Mouse (Mus musculus) forebrain, embryonic 14.5 days (tissue): ENCODE measurements at regions not wholly inside any gene's neighbourhood (a gene's known extent, or its start where the extent isn't known, plus 50 kb on each side); places are given as distances from the start of the nearest gene placed in this dataset.
A peak's percentile ranks its signal among the peaks of the same experiment; 100 is the strongest.

Experiments
- ATAC-seq: fragments of 200-750 bp; cut with Nextera tagmentation; 2 replicates; pipeline ENCODE4 v1.8.0; 2017; ENCODE audit warnings: mild to moderate bottlenecking, moderate library complexity
- DNase-seq: peaks from one replicate; pipeline ENCODE4 v3.0.0-alpha.2; 2015; ENCODE audit warnings: low spot score
- H3K27ac ChIP-seq: fragments of 300-500 bp; sonication (generic); 2 replicates; pipeline ENCODE4 v1.5.1; 2014; ENCODE audit warnings: low read depth, mild to moderate bottlenecking, control low read depth, low read length, moderate library complexity
- H3K27me3 ChIP-seq: fragments of 300-500 bp; sonication (generic); replicated peaks from 2 replicates; pipeline ENCODE4 v1.6.1; 2014; ENCODE audit warnings: low read length, control low read depth, mixed read lengths; ENCODE audit not compliant: control insufficient read depth, insufficient read depth
- H3K36me3 ChIP-seq: fragments of 300-500 bp; sonication (generic); 2 replicates; pipeline ENCODE4 v1.6.1; 2014; ENCODE audit warnings: low read length, control low read depth; ENCODE audit not compliant: control insufficient read depth, insufficient read depth
- H3K4me1 ChIP-seq: fragments of 300-500 bp; sonication (generic); 2 replicates; pipeline ENCODE4 v1.6.1; 2014; ENCODE audit warnings: antibody characterized with exemption, low read length, control low read depth; ENCODE audit not compliant: control insufficient read depth, insufficient read depth
- H3K4me2 ChIP-seq: fragments of 300-500 bp; sonication (generic); 2 replicates; pipeline ENCODE4 v1.6.1; 2014; ENCODE audit warnings: mild to moderate bottlenecking, control low read depth, low read length
- H3K4me3 ChIP-seq: fragments of 300-500 bp; sonication (generic); 2 replicates; pipeline ENCODE4 v1.5.1; 2014; ENCODE audit warnings: low read depth, low read length, control low read depth
- H3K9ac ChIP-seq: fragments of 300-500 bp; sonication (generic); 2 replicates; pipeline ENCODE4 v1.6.1; 2014; ENCODE audit warnings: mild to moderate bottlenecking, low read length, control low read depth, moderate library complexity
- H3K9me3 ChIP-seq: fragments of 300-500 bp; sonication (generic); replicated peaks from 2 replicates; pipeline ENCODE4 v1.6.1; 2016; ENCODE audit warnings: low read length, control low read depth, mixed read lengths; ENCODE audit not compliant: control insufficient read depth
- WGBS: fragments of 180-500 bp; shearing (Covaris S2); extraction: QIAGEN DNeasy Blood & Tissue Kit; methylation state at CpG from one replicate; pipeline ENCODE4 v1.1.7; 2014; 5-methylcytosine and 5-hydroxymethylcytosine counted together

DNA sequence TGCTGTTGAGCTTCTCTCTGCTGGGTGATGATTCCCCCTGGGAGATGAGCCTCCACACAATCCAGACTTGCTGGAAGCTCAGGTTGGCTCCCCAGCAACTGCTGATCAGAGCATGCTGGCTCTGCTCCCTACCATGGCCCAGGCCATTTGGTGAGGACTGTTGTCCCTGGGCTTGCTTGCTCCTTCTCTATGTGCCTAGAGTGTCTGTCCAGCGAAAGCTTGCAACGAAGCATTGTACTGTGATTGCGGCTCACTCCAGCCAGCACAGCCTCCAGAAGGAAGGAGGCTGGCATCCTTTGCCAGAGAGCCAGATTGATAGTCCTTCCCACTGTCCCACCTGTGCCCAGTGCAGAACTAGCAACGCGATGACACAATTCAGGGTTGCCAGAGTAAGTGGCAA is 295.1 kb upstream of the Npvf start:
- no peak for ATAC-seq
- Histone ChIP-seq H3K9me3 (no peaks in the 10 kb centered on the region), H3K4me1 (peaks cover 8% of the 10 kb centered on the region), H3K4me2 (no peak overlapping the region), H3K36me3 (no peaks in the 10 kb centered on the region), H3K4me3 (no peak overlapping the region), H3K27ac (0 out of 2 replicates have a peak overlapping the region, but pooled peaks have one; percentile 24), H3K9ac (no peak overlapping the region), H3K27me3 (no peaks in the 10 kb centered on the region)
- 90% methylated on average over 5 of the region's 5 CpGs for WGBS
- no peak for DNase-seq

DNA sequence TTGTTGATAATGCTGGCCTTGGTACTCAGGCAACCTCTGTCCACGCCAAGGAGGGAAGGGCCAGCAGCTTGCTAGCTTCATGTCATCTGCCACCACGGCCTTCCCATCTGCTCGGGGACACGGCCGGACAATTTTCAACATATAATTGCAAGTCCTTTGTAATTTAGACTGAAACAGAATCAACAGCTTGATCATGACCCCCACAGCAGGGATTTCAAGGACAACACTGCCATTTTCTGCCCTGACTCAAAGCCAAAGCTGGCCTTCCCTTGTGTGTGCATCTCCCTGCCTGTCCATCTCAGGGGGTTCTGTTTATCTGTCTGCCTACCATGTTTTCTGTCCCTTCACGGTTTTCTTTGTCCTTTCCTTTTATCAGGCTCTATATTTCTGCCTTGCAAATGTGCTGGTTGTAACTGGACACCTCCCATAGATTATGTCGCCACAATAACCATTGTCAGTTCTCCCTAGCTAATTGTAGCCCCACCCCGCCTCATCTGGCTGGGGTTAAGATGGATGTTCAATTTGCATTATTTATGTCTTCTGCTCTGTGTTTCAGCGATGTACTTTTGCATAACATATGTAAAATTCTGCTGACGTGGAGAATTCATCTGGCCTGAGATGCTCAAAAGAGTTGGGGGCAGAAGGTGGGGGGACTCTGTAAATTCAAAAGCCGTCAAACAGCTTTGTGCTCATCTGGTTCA is 295.8 kb upstream of the Npvf start:
- peak; percentile 55 for ATAC-seq
- peaks cover 8% of the 10 kb centered on the region for H3K4me1 ChIP-seq

DNA sequence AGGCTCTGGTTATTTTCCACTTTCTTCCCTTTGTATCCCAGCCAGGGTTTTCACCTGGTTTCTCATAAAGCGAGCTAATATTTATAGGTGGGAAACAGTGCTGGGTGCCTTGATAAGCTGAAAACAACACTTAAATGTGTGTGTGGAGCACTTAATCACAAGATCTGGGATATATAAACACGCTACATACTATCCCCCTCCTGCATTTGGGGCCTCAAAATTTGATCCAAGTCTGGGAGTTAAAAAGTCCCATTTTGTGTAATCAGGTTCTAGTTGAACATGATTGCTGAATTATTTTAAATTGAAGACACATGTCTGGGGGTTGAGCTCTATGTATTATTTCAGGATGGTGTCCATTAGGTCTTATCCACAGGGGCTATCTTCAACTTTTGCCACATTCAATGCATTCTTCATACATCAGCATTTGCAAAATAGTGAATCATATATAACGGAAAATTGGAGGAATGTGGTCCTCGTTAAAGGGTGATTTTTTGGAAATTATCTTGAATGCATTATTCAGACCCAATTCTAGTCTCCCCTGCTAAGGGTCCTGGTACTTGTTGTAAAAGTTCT is 303.2 kb upstream of the Npvf start:
- no peak overlapping the region for H3K4me2 ChIP-seq
- H3K4me1 ChIP-seq, result no peaks in the 10 kb centered on the region; the same call in none of the 2 replicates
- no peak overlapping the region for H3K9ac ChIP-seq
- H3K9me3 ChIP-seq, result no peaks in the 10 kb centered on the region
- H3K27me3 ChIP-seq, result no peaks in the 10 kb centered on the region
- no peak overlapping the region for H3K4me3 ChIP-seq
- DNase-seq, result no peak
- H3K27ac ChIP-seq, result no peak overlapping the region
- 93% methylated on average over 4 of the region's 4 CpGs for whole genome bisulfite sequencing
- H3K36me3 ChIP-seq, result no peaks in the 10 kb centered on the region
- no peak for ATAC-seq

More for the DNA sequence above, 295.8 kb upstream of the Npvf start:
- 61% methylated on average over 11 of the region's 11 CpGs for WGBS
- DNase-seq, result peak; percentile 54
- Histone ChIP-seq H3K9me3 (no peaks in the 10 kb centered on the region), H3K36me3 (no peaks in the 10 kb centered on the region), H3K4me3 (no peak overlapping the region), H3K27me3 (no peaks in the 10 kb centered on the region), H3K27ac (peak overlapping the region; percentile 24; the same call in 1 of the 2 replicates), H3K9ac (no peak overlapping the region), H3K4me2 (no peak overlapping the region)

DNA sequence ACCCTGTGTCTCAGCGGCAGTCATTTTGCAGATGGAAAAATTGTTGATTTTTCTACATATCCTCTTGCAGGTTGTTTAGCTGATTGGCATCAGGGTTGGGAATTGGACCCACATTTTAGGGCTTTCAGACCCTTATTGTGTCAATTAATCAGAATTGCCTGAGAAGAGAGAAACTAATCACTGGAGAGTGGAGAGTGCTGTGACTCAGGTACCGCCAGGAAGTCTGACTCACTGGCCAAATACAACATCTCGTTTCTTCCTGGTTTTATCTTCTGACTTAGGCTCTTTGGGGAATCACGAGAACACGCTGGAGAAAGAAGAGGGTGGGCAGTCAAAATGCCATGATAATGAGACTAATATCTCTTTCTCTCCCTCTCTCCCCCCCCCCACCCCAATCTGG is 306.1 kb upstream of the Npvf start:
- Histone ChIP-seq H3K27me3 (no peaks in the 10 kb centered on the region), H3K4me2 (no peak overlapping the region), H3K9me3 (no peaks in the 10 kb centered on the region), H3K27ac (no peak overlapping the region), H3K36me3 (no peaks in the 10 kb centered on the region), H3K4me1 (peaks cover 2% of the 10 kb centered on the region), H3K9ac (no peak overlapping the region), H3K4me3 (no peak overlapping the region)
- no peak for DNase-seq
- 79% methylated on average over 5 of the region's 5 CpGs for WGBS
- ATAC-seq, result no peak

DNA sequence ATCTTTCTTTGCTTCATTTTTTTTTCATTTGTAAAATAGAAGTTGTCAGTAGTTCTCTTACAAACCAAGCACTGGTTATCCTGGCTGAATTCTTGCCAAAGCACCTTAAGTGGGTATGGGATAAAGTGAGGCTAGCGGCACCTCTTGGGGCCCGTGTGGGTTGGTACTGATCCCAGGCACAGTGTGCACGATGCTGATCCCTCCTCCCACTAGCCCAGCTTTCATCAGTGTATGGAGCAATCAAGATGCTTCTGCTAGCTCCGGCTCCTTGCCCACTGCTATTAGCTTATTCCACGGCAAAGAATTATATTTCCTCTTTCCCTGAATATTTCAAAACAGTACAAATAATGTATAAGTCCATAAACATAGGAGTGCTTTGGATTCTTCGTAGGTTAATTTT is 307.4 kb upstream of the Npvf start:
- peaks cover 2% of the 10 kb centered on the region for H3K4me1 ChIP-seq
- WGBS, result 70% methylated on average over 6 of the region's 6 CpGs
- DNase-seq, result no peak

DNA sequence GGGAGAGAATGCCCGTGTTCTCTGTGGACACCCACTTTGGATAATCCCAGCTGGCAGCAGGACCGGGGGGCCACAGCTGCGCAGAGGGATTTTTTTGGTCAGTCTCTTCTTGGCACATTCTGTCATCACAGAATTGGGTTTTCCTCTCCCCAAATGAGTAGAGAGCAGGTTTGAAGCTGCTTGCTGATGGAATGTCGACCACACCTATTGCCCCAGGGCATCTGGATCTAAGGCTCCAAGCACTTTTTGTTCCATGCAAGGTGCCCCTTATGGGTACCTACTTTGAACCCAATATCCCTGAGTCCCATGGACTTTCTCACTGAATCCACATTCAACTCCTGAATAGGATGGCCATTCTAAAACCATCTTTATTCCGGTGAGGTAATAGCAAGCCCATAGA is 314.3 kb upstream of the Npvf start:
- Histone ChIP-seq H3K4me1 (no peaks in the 10 kb centered on the region), H3K27ac (no peak overlapping the region), H3K9ac (no peak overlapping the region), H3K4me3 (no peak overlapping the region), H3K36me3 (no peaks in the 10 kb centered on the region), H3K9me3 (no peaks in the 10 kb centered on the region), H3K27me3 (no peaks in the 10 kb centered on the region), H3K4me2 (no peak overlapping the region)
- ATAC-seq (no peak), DNase-seq (no peak)
- 93% methylated on average over 5 of the region's 5 CpGs for WGBS

More for the DNA sequence above, 307.4 kb upstream of the Npvf start:
- Histone ChIP-seq H3K27me3 (no peaks in the 10 kb centered on the region), H3K4me2 (no peak overlapping the region), H3K4me3 (no peak overlapping the region), H3K36me3 (no peaks in the 10 kb centered on the region), H3K9ac (no peak overlapping the region), H3K9me3 (no peaks in the 10 kb centered on the region), H3K27ac (no peak overlapping the region)
- ATAC-seq, result no peak

DNA sequence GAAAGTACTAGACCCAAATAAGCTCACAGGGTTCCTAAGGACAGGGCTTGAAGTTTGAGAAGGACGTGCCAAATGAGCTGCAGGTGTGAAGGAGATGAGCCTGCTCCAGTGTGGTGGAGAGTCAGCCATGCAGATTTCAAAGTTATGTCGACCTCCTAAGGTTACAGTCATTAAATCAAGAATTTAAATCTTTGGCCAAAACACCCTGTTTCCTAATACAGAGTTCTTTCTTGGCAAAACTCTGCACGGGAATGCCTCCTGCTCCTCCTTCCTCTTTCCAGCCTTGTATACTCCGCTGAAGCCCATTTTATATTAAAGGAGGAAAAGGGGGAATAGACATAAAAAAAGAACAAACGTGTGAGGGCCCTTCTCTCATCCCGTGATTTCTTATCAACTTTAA is 315.1 kb upstream of the Npvf start:
- H3K4me3 ChIP-seq, result no peak overlapping the region
- H3K27ac ChIP-seq, result no peak overlapping the region
- H3K36me3 ChIP-seq, result no peaks in the 10 kb centered on the region
- H3K4me2 ChIP-seq, result no peak overlapping the region
- H3K9me3 ChIP-seq, result no peaks in the 10 kb centered on the region
- ATAC-seq, result no peak
- H3K9ac ChIP-seq, result no peak overlapping the region
- no peaks in the 10 kb centered on the region for H3K4me1 ChIP-seq
- no peak for DNase-seq
- 75% methylated on average over 6 of the region's 6 CpGs for WGBS
- H3K27me3 ChIP-seq, result no peaks in the 10 kb centered on the region

DNA sequence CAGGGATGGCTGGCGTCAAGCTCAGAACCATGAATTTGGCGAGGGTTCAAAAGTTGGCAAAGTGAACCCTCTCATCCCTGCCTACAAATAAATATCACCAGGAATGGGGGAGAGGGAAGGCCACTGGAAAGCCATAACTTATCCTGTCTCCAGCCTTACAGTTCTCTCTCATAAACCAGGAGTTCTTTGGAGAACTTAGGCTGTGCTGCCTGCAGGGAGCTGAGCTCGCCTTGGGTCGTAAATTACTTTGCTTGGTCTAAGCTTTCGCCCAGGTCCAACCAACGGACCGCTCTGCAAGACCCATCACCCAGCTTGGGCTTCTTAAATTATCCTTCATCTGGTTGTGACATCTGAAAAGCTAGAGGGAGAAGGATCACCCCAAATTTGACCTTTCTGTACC is 315.8 kb upstream of the Npvf start:
- ATAC-seq (no peak), DNase-seq (no peak)
- Histone ChIP-seq H3K36me3 (no peaks in the 10 kb centered on the region), H3K9me3 (no peaks in the 10 kb centered on the region), H3K4me3 (no peak overlapping the region), H3K4me2 (no peak overlapping the region), H3K27me3 (no peaks in the 10 kb centered on the region), H3K27ac (no peak overlapping the region), H3K4me1 (no peaks in the 10 kb centered on the region), H3K9ac (no peak overlapping the region)
- WGBS, result 88% methylated on average over 7 of the region's 7 CpGs

DNA sequence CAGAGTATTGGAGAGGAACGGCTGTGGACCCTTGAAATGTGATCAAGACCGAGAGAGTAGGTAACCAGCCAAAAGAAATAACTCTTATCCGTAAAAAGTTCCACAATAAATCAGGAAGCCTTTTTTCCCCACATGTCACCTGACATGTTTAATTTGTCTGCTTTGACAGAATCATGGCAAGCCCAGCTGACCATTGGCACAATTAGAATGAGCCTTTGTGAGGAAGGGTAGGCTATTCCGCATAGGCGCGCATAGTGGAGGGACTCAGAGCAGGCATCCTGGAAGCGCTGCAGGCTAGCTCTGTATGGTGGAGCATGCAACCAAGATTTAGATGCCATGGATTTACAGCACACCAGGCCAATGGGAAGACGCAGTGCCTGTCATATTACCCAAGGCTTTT is 316.5 kb upstream of the Npvf start:
- Histone ChIP-seq H3K4me1 (no peaks in the 10 kb centered on the region), H3K4me3 (no peak overlapping the region), H3K27ac (no peak overlapping the region), H3K36me3 (no peaks in the 10 kb centered on the region), H3K9ac (no peak overlapping the region), H3K9me3 (no peaks in the 10 kb centered on the region), H3K4me2 (no peak overlapping the region), H3K27me3 (no peaks in the 10 kb centered on the region)
- DNase-seq (no peak), ATAC-seq (no peak)
- WGBS, result 69% methylated on average over 8 of the region's 8 CpGs
